Mouse (Mus musculus) kidney, postnatal 25 days (tissue): Measurements from ENCODE around the gene Tmod1.

Experiments
- DNase-seq, 2 experiments: peaks; one replicate each; pipeline ENCODE4 v3.0.0; 2021; ENCODE audit warnings: mixed read lengths in 2 of 2

The Tmod1 gene

DNA sequence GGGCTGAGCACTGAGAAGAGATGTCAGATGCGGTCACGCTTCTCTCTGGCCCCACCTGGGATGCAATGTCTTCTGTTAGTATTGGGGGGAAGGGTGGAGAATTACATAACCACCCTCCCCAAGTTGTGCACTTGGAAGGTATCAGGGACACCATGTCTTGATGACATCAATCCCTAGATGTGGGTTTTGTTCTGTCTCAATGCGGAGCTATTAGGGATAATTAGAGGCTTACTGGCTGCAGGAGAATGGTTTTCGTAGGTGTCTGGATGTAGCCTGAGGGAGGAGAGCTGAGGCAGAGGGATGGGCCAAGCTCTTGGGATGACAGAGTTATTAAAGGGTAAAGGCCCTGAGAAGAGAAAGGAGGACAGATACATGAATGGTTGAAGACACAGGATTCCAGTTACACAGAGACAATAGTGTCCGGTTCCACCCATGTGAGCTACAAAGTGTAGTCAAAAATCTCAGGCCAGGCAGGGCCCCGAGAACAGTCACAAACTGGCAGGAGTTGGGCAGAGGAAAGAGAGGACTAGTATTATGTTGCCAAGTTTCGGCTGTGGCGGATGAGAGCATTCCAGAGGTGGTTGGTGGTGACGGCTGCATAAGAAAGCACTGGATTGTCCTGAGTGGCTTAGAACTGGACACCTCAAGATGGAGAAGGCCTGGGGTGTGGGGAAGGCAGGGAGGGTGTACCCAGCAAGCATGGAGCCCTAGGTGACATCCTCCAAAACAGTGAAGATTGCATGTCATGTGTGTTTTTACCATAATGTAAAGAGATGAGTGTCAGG, 14.8 kb downstream of the Tmod1 start:
- no peak for DNase-seq

DNA sequence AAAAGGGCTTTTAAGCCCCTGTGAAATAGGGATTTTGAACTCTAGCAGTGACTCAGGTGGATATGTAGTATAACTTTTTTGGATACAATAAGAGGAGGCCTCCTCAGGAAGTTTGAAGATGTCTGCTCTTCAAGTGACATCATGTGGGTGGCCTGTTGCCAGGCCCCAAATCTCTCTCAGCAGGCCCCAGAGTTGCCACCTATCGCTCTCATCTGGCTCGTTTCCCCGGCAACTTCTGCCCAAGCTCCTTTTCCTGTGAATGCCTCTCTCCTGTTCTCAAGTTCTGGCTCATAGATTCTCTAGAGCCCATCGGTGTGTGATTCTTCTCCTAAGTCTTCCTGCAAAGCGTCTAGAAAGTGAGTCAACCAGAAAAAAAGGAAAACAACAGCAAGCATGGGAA, 17.4 kb downstream of the Tmod1 start:
- DNase-seq = no peak

DNA sequence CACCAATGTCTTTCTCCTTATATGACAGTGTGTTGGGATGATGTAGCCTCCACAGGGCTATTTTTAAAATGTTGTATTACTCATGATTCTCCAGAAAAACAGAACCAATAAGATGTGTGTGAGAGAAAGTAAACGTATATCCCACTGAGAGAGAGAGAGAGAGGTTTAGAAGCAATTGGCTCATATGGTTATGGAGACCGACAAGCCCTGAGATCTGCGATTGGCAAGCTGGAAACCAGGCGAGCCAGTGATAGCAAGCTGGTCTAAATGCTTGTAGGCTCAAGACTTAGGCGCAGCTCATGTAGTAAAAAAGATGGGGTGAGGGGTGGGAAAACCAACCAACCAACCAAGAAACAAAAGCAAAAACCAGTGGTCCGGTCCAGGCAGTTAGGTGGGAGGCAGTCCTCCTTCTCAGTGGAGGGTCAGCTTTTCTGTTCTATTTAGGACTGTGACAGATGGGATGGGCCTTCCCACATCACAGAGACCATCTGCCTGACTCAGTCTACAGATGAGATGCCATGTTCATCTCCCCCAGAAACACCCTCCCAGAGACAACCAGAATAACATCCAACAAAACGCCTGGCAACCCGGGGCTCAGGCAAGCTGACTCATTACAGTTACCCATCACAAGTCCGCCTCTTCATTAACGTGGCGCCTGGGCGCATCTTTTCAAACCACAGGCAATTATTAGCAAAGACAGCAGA, 22.7 kb downstream of the Tmod1 start:
- DNase-seq = no peak

DNA sequence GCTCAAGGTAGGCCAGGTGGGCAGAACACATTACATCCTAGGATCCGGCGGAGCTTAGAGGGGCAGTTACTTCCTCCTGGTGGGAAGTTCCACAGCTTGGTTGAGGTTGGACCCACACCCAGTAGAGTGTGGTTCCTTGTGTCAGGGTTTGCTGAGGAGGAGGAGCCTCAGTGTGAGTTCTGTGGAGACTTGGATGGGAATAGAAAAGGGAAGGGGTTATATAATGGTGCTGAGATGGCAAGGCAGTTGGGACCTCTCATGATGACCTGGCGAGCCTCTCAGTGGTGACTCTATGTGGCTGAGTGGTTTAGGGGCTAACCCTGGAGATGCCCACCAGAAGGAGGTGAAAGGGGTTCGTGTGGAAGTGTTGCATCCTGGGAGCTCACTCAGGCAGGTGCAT, 25.1 kb downstream of the Tmod1 start:
- no peak for DNase-seq

DNA sequence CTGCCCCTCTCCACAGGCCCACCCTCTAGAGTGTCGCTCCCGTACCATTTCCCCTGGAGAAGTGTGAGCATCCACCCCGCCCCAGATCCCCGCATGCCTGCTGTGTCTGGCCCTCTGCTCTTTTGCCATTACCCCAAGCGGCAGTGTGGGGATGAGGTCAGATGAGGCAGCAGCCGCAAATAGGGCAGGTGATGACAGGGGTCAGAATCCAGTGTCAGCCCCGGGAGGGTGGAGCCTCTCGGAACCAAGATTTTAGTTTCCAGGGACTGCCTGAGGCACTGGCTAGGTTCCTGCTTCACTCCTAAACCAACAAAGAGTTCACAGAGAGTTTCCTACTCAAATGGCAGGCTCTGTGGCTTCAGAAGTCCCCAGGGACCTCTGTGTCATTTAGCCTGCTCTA, 25.5 kb downstream of the Tmod1 start:
- no peak for DNase-seq

DNA sequence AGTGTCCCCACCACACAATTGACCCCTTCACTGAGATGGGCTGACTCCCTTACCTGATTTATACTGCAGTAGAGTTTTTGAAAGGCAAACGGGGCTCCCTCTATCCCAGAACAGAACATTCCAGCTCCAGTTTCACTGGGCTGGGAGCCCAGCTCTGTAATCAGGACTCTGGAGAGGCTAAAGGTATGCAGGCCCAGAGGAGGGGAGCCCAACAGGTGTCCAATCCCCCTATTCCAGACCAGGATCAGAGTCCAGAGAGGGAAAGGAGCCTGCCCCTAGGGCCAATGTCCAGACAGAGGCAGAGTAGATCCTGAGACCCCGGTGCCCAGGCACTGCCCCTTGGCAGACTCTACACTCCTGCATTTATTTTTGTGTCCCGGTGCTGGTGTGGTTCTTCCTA, 26.2 kb downstream of the Tmod1 start:
- peak in 1 of 2 experiments; percentile 58 for DNase-seq

DNA sequence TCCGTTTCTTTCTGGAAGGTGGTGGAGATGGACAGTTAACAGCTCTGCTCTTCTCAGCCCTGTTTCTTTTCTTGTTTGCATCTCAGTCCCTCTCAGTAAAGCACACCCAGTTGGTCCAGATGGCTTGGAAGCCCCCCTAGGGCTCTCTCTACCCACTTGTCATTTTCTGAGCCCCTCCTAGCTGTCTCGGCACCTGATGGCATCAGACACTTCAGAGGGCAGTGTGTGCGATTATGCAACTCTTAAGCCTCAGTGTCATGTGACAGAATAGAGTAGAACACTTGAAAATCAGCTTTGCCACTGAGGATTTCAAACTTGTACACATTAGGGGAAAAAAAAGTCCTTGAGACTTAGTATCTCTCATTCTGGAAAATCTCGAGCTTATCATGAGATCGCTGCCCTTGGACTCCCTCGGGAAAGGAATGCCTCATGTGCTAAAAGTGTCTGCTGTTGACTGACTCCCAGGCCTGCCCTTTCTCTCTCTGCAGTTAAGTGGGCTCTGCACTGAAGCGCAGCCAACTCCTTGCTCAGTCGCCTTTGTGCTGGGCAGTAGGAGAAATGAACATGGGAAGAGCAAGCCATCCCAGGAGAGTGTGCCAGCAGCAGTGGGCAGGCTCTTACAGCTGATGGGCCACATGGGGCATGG, 27.1 kb downstream of the Tmod1 start:
- DNase-seq = no peak

DNA sequence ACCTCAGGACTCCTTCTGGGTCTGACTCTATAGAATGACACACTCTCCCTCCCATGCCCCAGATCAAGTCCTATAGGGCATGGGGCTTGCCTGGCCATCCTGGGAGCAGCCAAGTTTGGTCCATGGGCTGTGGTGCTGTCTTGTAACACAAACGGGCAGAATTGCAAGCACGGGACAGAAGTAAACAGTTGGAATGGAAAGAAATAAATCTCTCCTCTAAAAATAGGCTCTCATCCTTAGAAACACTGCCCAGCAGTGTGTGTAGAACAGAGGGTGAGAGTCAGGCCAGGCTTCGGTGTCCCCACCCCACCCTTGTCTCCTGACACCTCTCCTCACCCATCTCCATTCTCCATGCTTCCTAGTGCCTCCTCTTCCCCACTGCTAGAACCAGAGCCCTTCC, 29.3 kb downstream of the Tmod1 start:
- DNase-seq = no peak

DNA sequence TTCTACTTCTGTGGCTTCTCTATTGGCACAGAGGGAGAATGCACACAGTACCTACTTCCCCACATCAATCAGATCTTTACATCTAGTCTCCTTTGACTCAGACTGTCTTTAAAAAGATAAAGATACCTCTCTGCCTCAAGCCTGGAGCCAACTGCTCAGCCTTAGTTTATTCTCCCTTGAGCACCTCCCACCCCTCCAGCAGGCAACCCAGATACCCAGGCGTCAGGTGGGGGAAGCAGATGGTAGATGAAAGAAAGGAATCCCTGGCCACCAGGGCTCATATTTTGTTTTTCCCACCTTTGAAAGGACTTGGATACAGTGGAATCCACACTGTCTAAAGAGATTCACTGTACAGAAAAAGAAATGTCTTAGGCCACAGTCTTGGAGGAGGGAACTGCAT, 29.8 kb downstream of the Tmod1 start:
- no peak for DNase-seq

DNA sequence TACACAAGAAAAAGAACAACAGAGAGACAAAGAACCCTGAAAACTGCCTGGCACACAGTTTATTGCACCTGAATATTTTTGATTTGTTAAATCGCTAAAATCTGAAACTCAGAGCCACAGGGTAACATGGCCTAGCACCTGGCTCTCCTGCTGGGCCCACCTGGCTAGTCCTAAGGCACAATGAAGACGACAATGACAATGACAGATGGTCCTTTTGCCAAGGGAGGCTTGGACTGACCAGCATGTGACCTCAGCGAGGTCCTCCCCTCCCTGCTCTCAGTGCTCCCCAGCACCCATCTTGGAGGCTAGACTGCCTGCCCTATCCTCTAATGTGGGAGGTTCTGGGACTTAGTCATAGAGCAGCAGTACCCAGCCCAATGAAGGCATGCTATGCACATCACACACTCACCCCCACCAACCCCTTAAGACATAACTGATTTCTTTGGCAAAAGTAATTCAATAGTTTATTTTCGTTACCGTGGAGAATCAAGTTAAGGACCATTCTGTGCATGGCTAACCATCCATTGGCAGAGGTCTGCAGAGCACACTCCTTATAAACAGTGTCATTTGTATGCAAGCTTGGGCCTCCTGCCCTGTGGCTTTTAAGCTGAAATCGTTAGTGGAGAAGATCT, 31.2 kb downstream of the Tmod1 start:
- DNase-seq = no peak

DNA sequence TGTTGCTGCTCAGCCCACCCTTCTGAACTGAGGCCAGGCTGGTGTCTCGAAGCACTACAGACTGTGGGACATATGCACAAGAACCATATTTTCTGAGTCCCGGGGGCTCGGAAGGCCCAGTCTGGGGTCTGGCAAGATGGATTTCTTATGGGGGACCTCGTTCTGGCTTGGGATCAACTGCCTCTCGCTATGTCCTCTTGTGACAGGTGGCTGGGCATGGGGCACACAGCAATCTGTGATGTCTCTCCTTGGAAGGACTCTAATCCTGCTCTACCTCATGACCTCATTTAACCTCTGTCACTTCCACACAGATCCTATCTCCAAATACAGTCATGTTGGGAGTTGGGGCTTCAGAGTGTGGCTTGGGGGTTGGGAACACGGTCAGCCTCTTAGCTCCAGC, 33.9 kb downstream of the Tmod1 start:
- no peak for DNase-seq

DNA sequence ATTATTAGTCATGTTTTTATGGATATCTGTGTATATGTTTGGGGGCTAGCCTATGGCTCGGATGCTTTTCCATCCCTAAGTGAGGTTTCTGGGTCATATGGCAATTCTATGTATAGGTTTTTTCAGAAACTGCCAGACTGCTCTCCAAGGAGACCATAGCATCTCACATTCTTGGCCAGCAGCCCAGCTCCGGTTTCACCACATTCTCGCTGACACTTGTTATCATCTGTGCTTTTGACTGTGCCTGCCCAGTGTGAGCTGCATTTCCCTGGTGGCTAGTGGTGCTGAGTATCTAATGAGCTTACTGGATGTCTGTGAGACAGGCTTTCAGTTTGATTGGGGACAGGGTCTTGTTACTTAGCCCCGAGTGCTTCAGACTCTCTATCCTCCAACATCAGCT, 35.0 kb downstream of the Tmod1 start:
- no peak for DNase-seq

DNA sequence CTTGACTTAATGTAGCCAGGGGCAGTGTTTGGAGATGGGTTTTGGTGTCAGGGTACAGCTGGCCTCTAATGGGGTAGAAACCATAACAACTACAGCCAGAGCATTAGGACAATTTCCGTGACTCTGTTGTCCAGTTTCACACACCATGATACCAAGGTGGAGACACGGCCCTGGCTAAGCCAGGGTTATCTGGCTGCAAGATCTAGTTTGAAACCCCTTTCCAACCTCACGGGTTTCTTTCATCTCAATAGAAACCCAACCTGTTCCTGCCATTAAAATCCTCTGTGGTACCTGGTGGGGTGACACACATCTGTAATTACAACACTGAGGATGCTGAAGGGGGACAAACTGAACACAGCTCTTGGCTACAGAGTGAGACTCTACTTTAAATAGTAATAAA, 36.9 kb downstream of the Tmod1 start:
- no peak for DNase-seq

DNA sequence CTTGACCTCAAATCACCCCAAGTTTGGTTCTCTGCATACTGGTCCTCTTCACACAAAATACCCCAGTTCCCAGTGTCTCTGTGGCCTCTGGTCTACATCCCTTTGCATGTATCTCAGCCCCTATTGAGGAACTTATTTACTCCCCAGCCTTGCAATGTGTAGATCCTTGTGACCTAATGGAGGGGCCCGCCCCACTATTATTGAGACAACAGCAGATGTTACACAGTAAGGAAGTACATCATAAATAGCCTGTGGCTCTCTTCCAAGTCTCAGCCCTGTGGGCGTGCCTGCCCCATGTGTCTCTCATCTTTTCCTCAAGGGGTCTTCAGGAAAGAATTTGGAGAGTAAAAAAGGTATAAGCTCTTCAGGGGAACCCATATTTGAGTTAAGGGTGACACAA, 38.2 kb downstream of the Tmod1 start:
- no peak for DNase-seq

DNA sequence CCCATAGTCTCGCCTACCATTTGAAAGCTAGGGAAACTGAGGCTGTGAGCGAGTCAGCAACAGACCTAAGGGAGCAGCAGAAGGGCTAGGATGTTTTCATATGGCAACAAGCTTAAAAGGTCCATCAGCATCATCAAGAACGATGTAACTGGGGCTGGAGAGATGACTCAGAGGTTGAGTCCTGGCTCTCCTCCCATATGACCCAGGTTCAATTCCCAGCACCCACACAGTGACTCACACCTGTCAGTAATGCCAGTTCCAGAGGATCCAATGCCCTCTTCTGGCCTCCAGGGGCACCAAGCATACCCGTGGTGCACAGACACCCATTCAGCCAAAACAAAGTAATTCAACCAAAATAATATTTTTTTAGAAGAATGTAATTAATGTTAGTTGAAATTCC, 41.5 kb downstream of the Tmod1 start:
- DNase-seq = no peak

DNA sequence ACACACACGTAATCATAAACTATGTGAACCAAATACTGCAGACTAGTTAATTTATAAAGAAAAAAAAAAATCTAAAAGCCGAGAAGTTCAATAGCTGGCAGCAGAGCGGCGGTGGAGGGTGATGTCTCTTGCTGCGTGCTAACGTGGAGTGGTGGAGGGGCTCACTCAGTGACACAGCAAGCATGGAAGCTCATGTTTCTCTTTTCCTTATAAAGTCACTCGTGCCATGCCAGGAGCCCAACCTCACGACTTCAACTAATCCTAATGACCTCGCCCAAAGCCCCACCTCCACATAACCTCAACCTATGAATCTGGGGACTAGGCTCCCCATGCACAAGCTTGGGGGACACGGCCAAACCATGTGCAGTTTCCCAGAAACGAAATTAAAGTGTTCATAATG, 43.8 kb downstream of the Tmod1 start:
- DNase-seq = no peak

DNA sequence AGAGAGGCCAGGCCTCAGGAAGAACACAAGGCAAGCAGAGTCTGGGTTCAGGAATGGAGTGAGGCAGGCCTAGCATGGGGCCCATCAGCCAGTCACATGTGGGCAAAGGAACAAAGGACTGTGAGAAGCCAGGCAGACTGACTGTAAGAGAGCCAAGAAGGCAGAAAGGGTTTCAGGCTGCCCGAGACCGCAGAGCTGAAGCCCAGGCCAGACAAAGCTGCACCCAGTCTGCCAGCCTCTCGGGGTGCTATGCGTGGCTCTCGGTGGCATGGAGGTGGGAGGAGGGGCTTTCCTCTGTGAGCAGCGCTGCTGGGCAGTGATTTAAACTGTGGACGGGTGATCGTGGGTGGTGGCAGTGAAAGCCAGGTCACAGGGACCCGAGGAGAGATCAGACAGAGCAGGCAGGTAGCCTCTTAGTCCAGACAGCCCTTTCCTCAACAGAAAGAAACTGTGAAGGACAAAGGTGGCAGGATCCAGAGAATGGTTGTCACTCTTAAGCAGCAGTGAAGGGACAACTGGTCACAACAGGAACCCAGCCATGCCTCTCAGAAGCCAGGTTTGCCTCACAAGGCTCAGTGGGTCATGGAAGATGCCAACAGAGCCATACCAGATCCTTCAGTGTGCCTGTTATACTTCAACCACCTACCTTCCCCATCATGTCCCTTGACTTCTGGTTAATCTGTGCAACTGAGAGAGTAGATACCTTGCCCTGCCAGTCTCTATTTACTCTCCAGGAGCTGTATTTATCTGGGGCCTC, 45.9 kb downstream of the Tmod1 start:
- no peak for DNase-seq

DNA sequence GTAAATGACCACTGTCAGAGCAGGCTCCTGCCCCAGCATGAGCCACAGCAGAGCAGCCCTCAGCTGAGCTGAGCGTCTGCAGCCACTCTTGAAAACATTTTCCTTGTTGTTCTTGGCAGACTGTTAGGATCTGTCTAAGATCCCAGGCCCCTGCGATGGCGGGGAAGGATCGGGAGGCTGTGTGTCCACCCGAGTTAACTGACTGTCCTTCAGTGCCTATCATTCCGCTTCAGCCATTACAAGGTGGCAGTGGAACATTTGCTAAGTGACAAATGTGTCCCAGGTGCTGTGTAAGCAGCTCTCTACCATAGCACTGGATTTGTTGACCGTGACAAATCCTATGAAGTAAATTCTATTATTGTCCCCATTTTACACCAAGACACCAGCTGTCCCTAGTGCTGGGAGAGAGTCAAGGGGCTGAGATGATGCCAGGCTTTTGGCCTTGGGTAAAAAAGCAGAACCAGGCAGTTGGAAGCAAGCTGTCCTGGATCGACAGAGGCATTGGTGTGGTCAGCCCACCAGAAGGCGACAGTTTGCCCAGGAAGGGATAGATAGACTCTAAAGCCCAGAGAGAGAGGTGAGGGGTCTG, 46.6 kb downstream of the Tmod1 start:
- DNase-seq = no peak

DNA sequence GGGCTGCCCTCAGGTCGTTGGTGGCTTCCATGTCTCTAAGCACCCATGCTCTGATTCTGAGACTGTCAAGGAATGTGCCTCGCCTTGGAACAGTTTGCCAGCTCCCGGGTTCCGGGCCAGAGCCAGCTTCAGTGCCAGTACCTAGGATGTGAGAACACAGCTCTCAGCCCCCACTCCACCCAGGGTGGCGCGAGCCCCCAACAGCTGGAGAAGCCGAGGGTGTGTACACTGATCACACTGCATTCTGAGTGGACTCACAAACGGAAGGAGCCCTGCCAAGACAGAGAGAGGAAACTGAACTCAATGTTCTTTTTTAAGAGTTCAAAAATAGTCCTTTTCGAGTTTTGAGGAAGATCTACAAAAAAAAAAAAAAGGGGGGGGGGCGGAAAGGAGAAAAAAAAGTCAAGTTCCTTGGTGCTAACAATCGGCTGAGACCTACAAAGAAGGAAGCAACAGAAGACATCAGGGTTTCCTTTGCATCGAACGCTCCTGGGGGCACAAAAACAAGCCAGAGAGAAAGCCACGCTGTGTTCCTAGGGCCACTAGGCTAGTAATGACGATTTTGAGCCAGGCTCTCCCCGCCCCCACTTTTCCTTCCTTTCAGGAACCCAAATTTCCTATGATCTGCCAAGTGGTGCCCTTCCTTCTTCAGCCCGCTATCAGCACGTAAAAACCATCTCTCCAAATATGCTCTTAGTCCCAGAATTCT, 48.1 kb downstream of the Tmod1 start:
- DNase-seq = peak; percentile 50 to 59

DNA sequence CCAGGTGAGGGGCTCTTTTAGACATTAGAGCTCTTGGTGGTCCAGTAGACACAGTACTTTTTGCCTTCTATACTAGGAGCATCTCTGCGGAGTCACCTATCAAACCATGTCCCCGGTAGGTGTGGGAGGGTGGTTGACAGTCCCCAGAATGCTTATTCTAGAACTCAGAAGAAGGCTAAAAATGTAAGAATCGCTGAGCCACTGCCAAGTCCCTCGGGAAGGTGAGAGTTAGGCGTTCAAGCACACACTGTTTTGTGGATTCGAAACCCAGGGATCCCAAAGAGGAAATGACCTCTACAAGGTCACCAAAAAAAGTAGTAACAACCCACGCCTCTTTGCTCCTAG, 48.7 kb downstream of the Tmod1 start:
- no peak for DNase-seq

DNA sequence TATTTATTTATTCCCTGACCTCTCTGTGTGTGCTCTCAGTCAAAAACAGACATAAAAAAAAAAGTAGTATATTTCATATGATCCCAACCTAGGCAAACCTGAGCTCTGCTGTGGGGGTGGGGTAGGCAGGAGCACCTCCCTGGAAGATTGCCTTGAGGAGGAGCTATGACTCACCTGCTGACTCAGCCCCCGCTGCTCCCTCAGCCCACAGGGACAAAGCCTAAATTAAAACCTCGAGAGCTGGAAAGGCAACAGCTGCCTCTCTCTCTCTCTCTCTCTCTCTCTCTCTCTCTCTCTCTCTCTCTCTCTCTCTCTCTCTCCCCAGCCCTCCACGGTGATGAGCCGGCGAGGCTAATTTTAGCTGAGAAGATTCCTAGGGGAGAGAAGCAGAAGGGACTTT, 49.1 kb downstream of the Tmod1 start:
- DNase-seq = peak; percentile 24 to 53

DNA sequence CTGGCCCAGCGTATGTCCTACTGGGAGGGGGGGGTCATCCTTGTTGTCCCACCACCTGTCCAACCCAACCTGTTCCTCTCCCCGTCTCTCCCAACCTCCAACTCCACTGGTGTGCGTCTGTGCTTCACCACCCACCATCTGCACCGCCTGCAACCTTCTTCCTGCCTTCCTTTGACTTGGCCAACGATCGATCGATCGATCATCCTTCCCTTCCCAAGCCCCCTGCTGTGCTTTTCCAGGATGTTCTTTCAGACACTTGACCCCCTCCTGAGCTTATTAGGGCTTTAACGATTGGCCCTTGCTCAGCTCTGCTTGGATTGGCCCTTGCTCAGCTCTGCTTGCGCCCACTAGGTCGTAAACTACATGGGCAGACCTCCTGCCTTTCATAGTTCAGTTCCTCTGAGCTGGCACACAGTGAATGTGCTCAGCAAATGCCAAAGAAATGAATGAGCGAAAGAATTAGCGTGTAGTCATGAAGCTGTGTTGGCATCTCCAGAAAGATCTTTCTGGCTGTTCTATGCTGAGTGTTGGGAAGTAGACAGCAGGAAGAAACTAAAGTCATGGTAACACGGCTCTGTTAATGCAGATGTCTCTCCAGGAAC, 50.9 kb downstream of the Tmod1 start:
- DNase-seq = no peak
